Mouse (Mus musculus): ENCODE data around the gene Plekha6. TPM values are rescaled to one million over a fixed set of nuclear protein-coding genes. Genes with fewer than 3 reads are reported as not detected.

Plekha6 gene
- polyA plus RNA-seq, 1 experiment from 2014 or later: 23.4 TPM

DNA sequence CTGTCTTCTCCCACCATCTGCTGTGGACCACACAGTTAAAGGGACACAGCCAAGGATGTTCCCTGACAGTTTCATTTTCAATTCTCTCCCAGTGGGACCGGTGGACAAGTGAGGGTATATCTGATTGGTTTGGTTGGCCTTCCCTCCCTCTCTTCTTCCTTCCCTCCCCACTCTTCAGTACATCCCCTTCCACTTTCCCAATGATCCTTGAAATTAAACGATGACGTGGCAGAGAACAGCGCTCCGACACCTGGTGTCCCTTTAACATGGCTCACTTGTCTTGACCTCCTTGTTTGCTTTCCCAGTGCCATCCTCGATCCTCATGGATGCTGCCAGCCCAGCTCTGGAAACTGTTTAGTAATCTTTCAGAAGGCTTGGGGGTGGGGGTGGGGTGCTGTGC is 114.5 kb downstream of the Plekha6 start:
- Histone ChIP-seq H3K4me1 (peaks cover 15% of the 10 kb centered on the region; the same call in 1 of the 2 replicates), H3K9ac (no peak overlapping the region), H3K27ac (no peak overlapping the region), H3K4me2 (no peak overlapping the region), H3K4me3 (no peak overlapping the region), H3K27me3 (replicated peaks) (no peaks in the 10 kb centered on the region), H3K9me3 (no peaks in the 10 kb centered on the region), H3K36me3 (replicated peaks) (peaks cover 9% of the 10 kb centered on the region)
- no peak for ATAC-seq (replicated peaks)
- WGBS: 66% methylated on average over 6 of the region's 6 CpGs

DNA sequence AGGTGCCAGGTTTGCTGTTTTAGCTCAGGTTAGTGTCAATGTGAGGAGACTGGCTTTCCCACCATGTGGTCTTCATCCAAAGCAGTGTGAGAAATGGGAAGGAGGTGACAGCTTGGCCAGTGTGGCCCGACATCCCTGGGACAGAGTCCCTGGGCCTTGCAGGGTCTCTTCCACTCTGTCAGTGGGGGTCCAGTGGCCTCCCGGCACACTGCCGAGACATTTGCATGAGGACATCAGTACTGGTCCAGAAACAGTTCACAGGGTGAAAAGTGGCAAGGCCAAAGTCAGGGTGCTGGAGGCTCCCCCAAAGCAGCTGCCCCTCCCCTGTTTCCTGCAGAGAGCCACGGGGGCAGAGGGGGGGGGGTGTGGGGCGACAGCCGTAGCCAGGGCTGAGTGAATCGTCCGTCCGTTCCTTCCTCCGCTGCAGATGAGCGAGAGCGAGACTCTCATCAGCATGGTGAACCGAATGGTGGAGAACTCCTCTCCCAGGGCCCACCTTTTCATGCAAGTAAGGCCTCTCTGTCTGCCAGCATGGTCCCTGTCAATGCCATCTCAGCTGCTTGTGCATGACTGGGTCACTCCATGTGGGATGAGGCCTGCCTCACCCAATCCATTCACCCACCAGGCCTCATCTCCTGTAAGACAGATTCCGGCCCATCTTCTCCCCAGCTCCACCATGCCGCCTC is 115.1 kb downstream of the Plekha6 start:
- Histone ChIP-seq H3K4me3 (no peak overlapping the region), H3K27me3 (replicated peaks) (no peaks in the 10 kb centered on the region), H3K36me3 (replicated peaks) (peaks cover 9% of the 10 kb centered on the region), H3K27ac (peak overlapping the region; percentile 25; the same call in 1 of the 2 replicates), H3K9ac (no peak overlapping the region), H3K9me3 (no peaks in the 10 kb centered on the region), H3K4me2 (no peak overlapping the region), H3K4me1 (peaks cover 15% of the 10 kb centered on the region; the same call in 1 of the 2 replicates)
- 62% methylated on average over 15 of the region's 15 CpGs for WGBS
- ATAC-seq (replicated peaks): 0 out of 2 replicates have a peak, but pooled peaks have one; percentile 27

DNA sequence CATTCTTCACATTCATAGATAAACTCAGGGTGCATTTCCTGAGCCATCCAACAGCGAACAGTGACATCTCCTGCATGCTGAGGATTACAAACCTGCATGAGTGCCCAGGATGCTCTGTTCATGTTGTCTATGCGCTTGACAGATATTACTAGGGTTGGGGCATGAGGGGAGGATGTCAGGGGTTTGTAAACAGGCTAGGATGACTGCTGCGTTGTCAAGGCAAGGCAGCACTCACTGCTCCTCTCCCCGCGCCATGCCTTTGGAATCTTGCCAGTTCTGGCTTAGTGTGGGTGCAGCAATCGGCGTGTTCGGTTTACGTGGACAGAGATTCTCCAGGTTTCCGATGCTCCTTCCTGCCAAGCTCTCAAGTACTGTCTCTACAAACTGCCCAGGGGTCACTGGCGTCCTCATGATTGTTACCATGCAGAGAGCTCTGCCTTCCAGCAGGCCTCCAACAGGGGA is 115.7 kb downstream of the Plekha6 start:
- Histone ChIP-seq H3K9me3 (no peaks in the 10 kb centered on the region), H3K27ac (peak overlapping the region; percentile 25), H3K9ac (no peak overlapping the region), H3K4me2 (no peak overlapping the region), H3K36me3 (replicated peaks) (peaks cover 9% of the 10 kb centered on the region), H3K27me3 (replicated peaks) (no peaks in the 10 kb centered on the region), H3K4me1 (peaks cover 15% of the 10 kb centered on the region; the same call in 1 of the 2 replicates), H3K4me3 (no peak overlapping the region)
- ATAC-seq (replicated peaks): 0 out of 2 replicates have a peak, but pooled peaks have one; percentile 24
- 67% methylated on average over 11 of the region's 11 CpGs for WGBS

DNA sequence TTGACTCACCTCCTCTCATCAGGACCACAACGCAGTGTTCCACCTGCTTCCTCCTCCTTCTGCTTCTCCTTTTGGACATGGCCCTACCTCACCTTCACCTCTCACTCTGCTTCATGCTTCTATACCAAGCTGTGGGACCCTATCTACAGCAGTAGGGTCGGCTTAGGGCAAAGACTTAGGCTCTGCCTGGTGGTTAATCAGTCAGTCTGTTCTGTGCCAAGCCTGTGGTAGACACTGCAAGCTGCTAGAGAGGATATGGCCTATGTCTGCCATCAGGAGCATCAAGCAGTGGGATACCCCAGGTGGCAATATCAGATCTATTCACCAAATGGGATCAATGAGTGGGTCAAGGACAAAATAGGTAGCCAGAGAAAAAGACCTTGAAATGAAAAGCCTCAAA is 116.5 kb downstream of the Plekha6 start:
- H3K36me3 ChIP-seq (replicated peaks): peaks cover 12% of the 10 kb centered on the region; the same call in 1 of the 2 replicates
- no peaks in the 10 kb centered on the region for H3K9me3 ChIP-seq
- no peak overlapping the region for H3K4me2 ChIP-seq
- no peak overlapping the region for H3K27ac ChIP-seq
- ATAC-seq (replicated peaks): no peak
- no peak overlapping the region for H3K4me3 ChIP-seq
- WGBS: 97% methylated on average over 2 of the region's 2 CpGs
- no peak overlapping the region for H3K9ac ChIP-seq
- peaks cover 15% of the 10 kb centered on the region; the same call in 1 of the 2 replicates for H3K4me1 ChIP-seq
- no peaks in the 10 kb centered on the region for H3K27me3 ChIP-seq (replicated peaks)

DNA sequence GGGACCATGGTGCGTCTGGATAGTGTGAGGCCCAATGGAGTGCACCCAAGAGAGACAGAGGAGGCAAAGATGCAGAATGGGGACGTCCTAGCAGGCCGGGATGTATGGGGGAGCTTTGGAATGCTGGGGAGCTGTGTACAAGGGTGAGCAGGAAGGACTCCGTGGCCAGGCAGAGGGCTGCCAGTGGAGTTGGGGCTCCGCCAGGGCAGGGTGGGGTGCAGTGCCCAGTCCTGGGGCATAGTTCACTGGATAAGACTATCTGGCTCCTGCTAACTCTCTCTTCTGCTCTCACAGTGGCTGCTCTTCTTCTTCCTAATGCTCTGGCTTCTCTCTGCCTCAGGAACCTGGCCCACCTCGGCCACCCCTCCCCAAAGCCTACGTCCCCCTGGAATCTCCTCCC is 121.9 kb downstream of the Plekha6 start:
- 87% methylated on average over 7 of the region's 7 CpGs for WGBS
- H3K27me3 ChIP-seq (replicated peaks): no peaks in the 10 kb centered on the region

DNA sequence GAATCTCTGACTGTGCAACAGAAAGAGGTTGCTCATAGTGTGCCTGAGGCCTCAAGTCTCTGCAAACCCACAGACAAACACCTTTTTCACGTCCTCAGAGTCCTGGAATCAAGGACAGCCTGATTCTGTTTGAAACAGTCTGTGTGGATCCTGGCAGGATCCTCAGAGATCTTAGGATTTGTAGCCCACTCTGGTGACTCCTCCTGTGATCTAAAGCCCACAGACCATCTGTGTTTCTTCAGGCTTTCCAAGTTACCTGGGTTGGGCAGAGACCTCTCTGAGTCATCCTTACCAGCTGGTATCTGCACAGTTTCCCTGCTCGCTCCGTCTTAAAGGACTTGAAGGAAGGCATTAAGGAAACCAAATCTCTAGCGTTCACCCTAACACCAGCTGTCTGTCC is 123.0 kb downstream of the Plekha6 start:
- H3K36me3 ChIP-seq (replicated peaks): peaks cover 48% of the 10 kb centered on the region
- no peak overlapping the region for H3K27ac ChIP-seq
- no peak overlapping the region for H3K4me3 ChIP-seq
- no peaks in the 10 kb centered on the region for H3K4me1 ChIP-seq
- no peaks in the 10 kb centered on the region for H3K9me3 ChIP-seq
- 96% methylated on average over 4 of the region's 4 CpGs for WGBS
- no peaks in the 10 kb centered on the region for H3K27me3 ChIP-seq (replicated peaks)
- H3K4me2 ChIP-seq: no peak overlapping the region
- no peak overlapping the region for H3K9ac ChIP-seq
- ATAC-seq (replicated peaks): no peak

More for the DNA sequence above, 121.9 kb downstream of the Plekha6 start:
- no peak overlapping the region for H3K4me3 ChIP-seq
- no peak overlapping the region for H3K27ac ChIP-seq
- H3K4me2 ChIP-seq: no peak overlapping the region
- H3K4me1 ChIP-seq: no peaks in the 10 kb centered on the region
- no peak for ATAC-seq (replicated peaks)
- no peaks in the 10 kb centered on the region for H3K9me3 ChIP-seq
- no peak overlapping the region for H3K9ac ChIP-seq
- peaks cover 44% of the 10 kb centered on the region for H3K36me3 ChIP-seq (replicated peaks)

DNA sequence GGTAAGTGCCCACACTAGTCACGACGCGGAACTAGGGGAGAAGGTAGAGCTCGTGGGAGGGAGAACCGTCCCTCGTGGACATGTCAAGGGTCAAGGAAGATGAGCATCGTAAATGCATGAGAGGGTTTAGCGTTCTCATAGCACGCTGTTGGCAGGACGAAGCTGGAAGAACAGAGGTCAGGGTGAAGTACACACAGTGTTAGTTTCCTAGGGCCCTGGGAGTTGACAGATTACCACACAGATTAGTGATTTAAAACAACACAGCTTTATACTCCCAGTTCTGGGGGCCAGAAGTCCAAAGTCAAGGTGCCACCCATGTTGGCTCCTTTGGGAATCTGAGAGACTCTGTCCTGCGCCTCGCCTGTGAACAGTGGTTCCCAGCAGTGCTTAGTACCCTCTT is 123.9 kb downstream of the Plekha6 start:
- H3K4me2 ChIP-seq: no peak overlapping the region
- H3K36me3 ChIP-seq (replicated peaks): peaks cover 52% of the 10 kb centered on the region
- no peak overlapping the region for H3K9ac ChIP-seq
- no peak for ATAC-seq (replicated peaks)
- H3K9me3 ChIP-seq: no peaks in the 10 kb centered on the region
- 92% methylated on average over 12 of the region's 12 CpGs for WGBS
- no peaks in the 10 kb centered on the region for H3K27me3 ChIP-seq (replicated peaks)
- H3K27ac ChIP-seq: no peak overlapping the region
- no peaks in the 10 kb centered on the region for H3K4me1 ChIP-seq
- no peak overlapping the region for H3K4me3 ChIP-seq

DNA sequence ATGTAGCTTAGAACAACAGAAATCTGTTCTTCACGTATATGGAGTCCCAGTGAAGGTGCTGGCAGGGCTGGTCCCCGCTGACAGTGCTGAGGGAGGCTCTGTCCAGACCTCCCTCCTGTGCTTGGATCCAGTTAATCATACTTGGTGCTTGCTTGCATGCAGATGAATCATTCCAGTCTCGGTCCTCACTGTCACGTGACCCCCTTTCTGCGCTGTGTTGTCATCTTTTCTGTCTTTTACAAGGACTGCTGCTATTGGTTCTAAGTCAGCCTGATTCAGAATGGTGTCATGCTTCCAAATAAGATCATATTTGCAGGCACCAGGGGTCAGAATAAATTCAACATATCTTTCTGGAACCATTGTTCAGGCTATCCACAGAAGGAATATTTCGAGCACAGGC is 127.9 kb downstream of the Plekha6 start:
- Histone ChIP-seq H3K9me3 (no peaks in the 10 kb centered on the region), H3K27ac (no peak overlapping the region), H3K27me3 (replicated peaks) (no peaks in the 10 kb centered on the region), H3K9ac (no peak overlapping the region), H3K36me3 (replicated peaks) (peaks cover 61% of the 10 kb centered on the region), H3K4me2 (no peak overlapping the region), H3K4me1 (no peaks in the 10 kb centered on the region), H3K4me3 (no peak overlapping the region)
- no peak for ATAC-seq (replicated peaks)
- WGBS: 92% methylated on average over 6 of the region's 6 CpGs

DNA sequence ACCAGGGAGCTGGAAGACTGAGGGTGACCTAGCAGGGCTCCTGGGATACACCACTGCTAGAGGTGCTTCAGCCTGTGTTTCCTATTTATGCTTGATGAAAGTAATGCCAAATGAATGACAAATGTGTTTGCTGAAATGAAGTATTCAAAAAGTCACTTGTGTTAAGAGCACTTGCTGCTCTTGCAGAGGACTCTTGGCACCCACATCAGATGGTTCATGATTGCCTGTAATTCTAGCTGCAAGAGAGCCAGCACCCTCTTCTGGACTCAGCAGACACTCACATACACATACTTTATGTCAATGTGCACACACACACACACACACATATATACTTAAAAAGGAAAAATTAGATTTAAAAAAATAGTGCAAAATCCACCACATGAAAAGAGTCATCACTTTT is 128.6 kb downstream of the Plekha6 start:
- H3K36me3 ChIP-seq (replicated peaks): peaks cover 55% of the 10 kb centered on the region

DNA sequence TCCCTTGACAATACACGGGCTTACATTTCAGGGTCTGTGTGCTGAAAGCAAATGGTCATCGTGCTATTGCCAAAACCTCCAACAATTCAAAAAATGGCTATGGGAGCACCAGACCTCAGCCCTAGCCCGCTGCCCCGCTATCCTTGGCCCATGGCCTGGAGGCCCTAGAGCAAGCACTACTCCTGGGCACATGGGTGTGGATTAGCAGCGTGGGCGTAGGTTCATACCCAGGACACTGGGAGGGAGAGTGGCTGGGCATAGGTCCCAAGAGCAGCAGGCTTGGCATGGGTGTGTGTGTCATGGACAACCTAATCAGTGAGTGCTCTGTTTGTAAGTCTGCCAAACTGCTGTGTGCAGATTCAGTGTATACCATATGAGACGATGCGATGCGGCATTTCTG is 132.4 kb downstream of the Plekha6 start:
- no peaks in the 10 kb centered on the region for H3K9me3 ChIP-seq
- WGBS: 89% methylated on average over 9 of the region's 9 CpGs
- H3K27me3 ChIP-seq (replicated peaks): no peaks in the 10 kb centered on the region
- peaks cover 5% of the 10 kb centered on the region; the same call in 1 of the 2 replicates for H3K4me1 ChIP-seq
- no peak overlapping the region for H3K4me3 ChIP-seq
- peaks cover 45% of the 10 kb centered on the region for H3K36me3 ChIP-seq (replicated peaks)
- H3K4me2 ChIP-seq: no peak overlapping the region
- no peak for ATAC-seq (replicated peaks)
- no peak overlapping the region for H3K9ac ChIP-seq
- no peak overlapping the region for H3K27ac ChIP-seq

More for the DNA sequence above, 128.6 kb downstream of the Plekha6 start:
- H3K9me3 ChIP-seq: no peaks in the 10 kb centered on the region
- no peak overlapping the region for H3K4me2 ChIP-seq
- H3K27ac ChIP-seq: no peak overlapping the region
- no peaks in the 10 kb centered on the region for H3K27me3 ChIP-seq (replicated peaks)
- ATAC-seq (replicated peaks): no peak
- no peak overlapping the region for H3K4me3 ChIP-seq
- no peak overlapping the region for H3K9ac ChIP-seq
- H3K4me1 ChIP-seq: no peaks in the 10 kb centered on the region

DNA sequence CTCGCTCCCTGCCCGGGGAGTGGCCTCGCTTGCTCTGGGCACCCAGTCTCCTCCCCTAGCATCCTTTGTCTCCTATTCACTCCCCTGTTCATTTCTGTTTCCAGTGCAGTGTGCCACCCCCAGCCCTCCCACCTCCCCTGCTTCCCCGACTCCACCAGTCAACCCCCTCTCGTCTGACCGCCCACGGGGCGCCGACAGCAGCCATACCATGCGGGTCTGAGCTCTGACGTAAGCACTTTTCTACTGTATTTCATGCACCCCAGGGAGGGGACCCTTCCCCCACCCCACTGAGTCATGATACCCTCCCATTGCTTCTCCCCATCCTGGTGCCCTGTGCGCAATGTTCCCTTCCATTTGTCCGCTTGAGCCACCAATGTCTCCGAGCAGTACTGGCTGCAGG is 134.8 kb downstream of the Plekha6 start:
- no peaks in the 10 kb centered on the region for H3K27me3 ChIP-seq (replicated peaks)
- ATAC-seq (replicated peaks): no peak
- H3K9me3 ChIP-seq: no peaks in the 10 kb centered on the region
- H3K36me3 ChIP-seq (replicated peaks): peaks cover 26% of the 10 kb centered on the region
- no peak overlapping the region for H3K27ac ChIP-seq
- WGBS: 41% methylated on average over 14 of the region's 14 CpGs
- H3K4me2 ChIP-seq: no peak overlapping the region
- H3K4me3 ChIP-seq: no peak overlapping the region
- H3K9ac ChIP-seq: no peak overlapping the region
- peaks cover 5% of the 10 kb centered on the region; the same call in 1 of the 2 replicates for H3K4me1 ChIP-seq

DNA sequence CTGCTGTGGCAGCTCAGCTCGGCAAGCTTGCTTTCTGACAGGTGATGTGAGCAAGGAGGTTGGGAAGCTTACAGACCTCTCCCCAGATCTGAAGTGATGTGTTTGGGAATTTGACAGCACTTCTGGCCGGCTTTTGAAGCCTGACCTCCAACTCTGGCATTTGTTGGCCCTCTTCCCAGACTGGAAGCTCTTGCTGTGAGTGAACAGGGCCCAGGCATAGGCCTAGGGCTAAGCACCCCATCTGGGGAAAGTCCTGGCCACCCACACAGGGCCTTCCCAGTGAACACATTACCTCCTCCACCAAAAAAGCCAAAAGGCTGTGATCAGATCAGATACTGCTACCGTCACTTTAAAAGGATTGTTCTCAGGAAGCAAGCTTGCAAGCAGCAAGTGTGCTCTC is 138.5 kb downstream of the Plekha6 start:
- no peaks in the 10 kb centered on the region for H3K27me3 ChIP-seq (replicated peaks)
- ATAC-seq (replicated peaks): no peak
- H3K9me3 ChIP-seq: no peaks in the 10 kb centered on the region
- peaks cover 14% of the 10 kb centered on the region; the same call in 1 of the 2 replicates for H3K4me1 ChIP-seq
- no peak overlapping the region for H3K27ac ChIP-seq
- H3K4me2 ChIP-seq: no peak overlapping the region
- no peak overlapping the region for H3K9ac ChIP-seq
- H3K36me3 ChIP-seq (replicated peaks): peaks cover 9% of the 10 kb centered on the region; the same call in 1 of the 2 replicates
- 39% methylated on average over 3 of the region's 3 CpGs for WGBS
- H3K4me3 ChIP-seq: no peak overlapping the region

DNA sequence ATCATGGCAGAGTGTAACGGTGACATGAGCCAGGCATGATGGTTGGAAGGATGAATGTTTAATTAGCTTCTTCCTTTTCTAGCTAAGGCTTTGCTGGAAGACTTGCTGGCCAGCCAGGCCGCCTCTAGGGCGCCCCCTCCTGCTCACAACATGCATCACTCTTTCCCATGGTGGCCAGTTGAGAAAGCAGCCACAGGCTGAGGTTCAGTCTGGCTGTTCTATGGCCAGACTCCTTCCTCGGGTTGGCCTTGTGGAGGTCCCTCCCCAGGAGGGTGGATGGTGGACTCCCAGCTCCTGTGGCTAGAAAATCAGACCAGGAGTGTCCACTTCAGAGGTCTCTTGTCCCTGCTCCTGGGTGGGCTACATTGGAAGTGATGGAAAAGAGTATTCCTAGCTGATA is 142.8 kb downstream of the Plekha6 start:
- peak; percentile 19; the same call in 1 of the 2 replicates for ATAC-seq (replicated peaks)
- WGBS: 2% methylated on average over 4 of the region's 4 CpGs
- no peaks in the 10 kb centered on the region for H3K9me3 ChIP-seq
- no peaks in the 10 kb centered on the region for H3K27me3 ChIP-seq (replicated peaks)
- no peak overlapping the region for H3K9ac ChIP-seq
- H3K36me3 ChIP-seq (replicated peaks): no peaks in the 10 kb centered on the region
- H3K4me1 ChIP-seq: peaks cover 9% of the 10 kb centered on the region; the same call in 1 of the 2 replicates
- no peak overlapping the region for H3K4me3 ChIP-seq
- H3K4me2 ChIP-seq: no peak overlapping the region
- H3K27ac ChIP-seq: no peak overlapping the region
